Mouse (Mus musculus) myocyte (in vitro differentiated cells): ENCODE measurements around the gene Ddah1.

Experiments used
- CEBPB ChIP-seq: IDR thresholded peaks from 2 replicates; pipeline ENCODE4 v1.6.1; 2011; ENCODE audit warnings: mild to moderate bottlenecking, moderate library complexity; ENCODE audit not compliant: poor library complexity, insufficient read depth, severe bottlenecking
- E2F4 ChIP-seq: IDR thresholded peaks from one replicate; pipeline ENCODE4 v1.6.1; 2011; ENCODE audit warnings: mild to moderate bottlenecking, control low read depth, moderate library complexity; ENCODE audit not compliant: insufficient read depth
- MAX ChIP-seq: IDR thresholded peaks from one replicate; pipeline ENCODE4 v1.6.1; 2011; ENCODE audit warnings: low read depth, mild to moderate bottlenecking, control low read depth
- MYOD1 ChIP-seq, 3 experiments: IDR thresholded peaks; one replicate each; pipeline ENCODE4 v1.6.1; 2011; ENCODE audit warnings: control low read depth in 2 of 3, low read depth in 2 of 3, mild to moderate bottlenecking in 2 of 3, moderate library complexity in 1 of 3; ENCODE audit not compliant: insufficient read length in 2 of 3, control insufficient read depth in 1 of 3
- MYOG ChIP-seq, 3 experiments: IDR thresholded peaks; one replicate each; pipeline ENCODE4 v1.6.1; 2011; ENCODE audit warnings: control low read depth in 2 of 3, low read depth in 2 of 3, mild to moderate bottlenecking in 2 of 3; ENCODE audit not compliant: insufficient read length in 2 of 3, control insufficient read depth in 1 of 3, insufficient read depth in 1 of 3
- POLR2A ChIP-seq: IDR thresholded peaks from one replicate; pipeline ENCODE4 v1.6.1; 2011; ENCODE audit warnings: low read depth, mild to moderate bottlenecking, control low read depth, moderate library complexity; ENCODE audit not compliant: insufficient read length
- POLR2AphosphoS2 ChIP-seq: IDR thresholded peaks from one replicate; pipeline ENCODE4 v1.6.1; 2011; ENCODE audit warnings: low read depth, control low read depth; ENCODE audit not compliant: insufficient read length
- REST ChIP-seq: IDR thresholded peaks from one replicate; pipeline ENCODE4 v1.6.1; 2011; ENCODE audit warnings: mild to moderate bottlenecking, control low read depth, moderate library complexity; ENCODE audit not compliant: insufficient read depth, insufficient read length
- SRF ChIP-seq: IDR thresholded peaks from one replicate; pipeline ENCODE4 v1.6.1; 2011; ENCODE audit warnings: low read depth; ENCODE audit not compliant: control insufficient read depth, insufficient read length
- TCF12 ChIP-seq: IDR thresholded peaks from one replicate; pipeline ENCODE4 v1.6.1; 2011; ENCODE audit warnings: mild to moderate bottlenecking, control low read depth; ENCODE audit not compliant: poor library complexity, insufficient read depth, severe bottlenecking
- TCF3 ChIP-seq: IDR thresholded peaks from one replicate; pipeline ENCODE4 v1.6.1; 2011; ENCODE audit warnings: low read depth, control low read depth; ENCODE audit not compliant: insufficient read length
- USF1 ChIP-seq: IDR thresholded peaks from one replicate; pipeline ENCODE4 v1.6.1; 2011; ENCODE audit warnings: low read depth, mild to moderate bottlenecking, control low read depth, moderate library complexity

DNA sequence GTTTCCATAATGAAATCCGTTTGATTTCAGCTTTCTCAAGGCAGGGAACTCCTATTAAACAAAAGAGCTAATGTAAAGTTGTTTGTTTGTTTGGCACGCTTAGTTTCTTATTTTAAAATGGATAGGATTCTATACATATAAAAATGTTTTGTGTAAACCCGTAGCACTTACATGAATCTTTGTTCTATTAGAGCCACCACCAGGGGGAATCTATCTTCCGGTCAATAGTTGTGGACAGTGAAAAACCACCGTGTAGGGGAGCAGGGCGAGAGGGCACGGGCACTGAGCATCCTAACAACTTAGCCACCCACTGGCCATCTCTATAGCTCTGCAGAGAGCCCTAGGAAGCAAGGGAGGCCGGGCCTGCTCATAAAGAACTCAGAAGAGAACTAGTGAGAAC is 33.4 kb upstream of the Ddah1 start:
- no peak for TF ChIP-seq REST
- TF ChIP-seq USF1: no peak
- no peak for TF ChIP-seq POLR2A
- TF ChIP-seq TCF12: no peak
- no peak for TF ChIP-seq E2F4
- TF ChIP-seq POLR2AphosphoS2: no peak
- TF ChIP-seq MYOG (IDR thresholded peaks at IDR 0.05; ENCODE audit: control insufficient read depth in 1 of 3, insufficient read depth in 1 of 3, insufficient read length in 2 of 3, low read depth in 2 of 3): no peak
- no peak for TF ChIP-seq MAX
- TF ChIP-seq SRF: no peak
- no peak for TF ChIP-seq TCF3
- no peak for TF ChIP-seq MYOD1 (IDR thresholded peaks at IDR 0.05; ENCODE audit: control insufficient read depth in 1 of 3, insufficient read length in 2 of 3, low read depth in 2 of 3)
- TF ChIP-seq CEBPB: no peak
